Mouse (Mus musculus) liver, embryonic 14.5 days (tissue): Measurements from ENCODE around the gene Misp.

Experiments used
- CTCF ChIP-seq: IDR thresholded peaks from 2 replicates; pipeline ENCODE4 v1.5.1; 2016; ENCODE audit warnings: antibody characterized with exemption, low read depth, control low read depth
- EP300 ChIP-seq: IDR thresholded peaks from 2 replicates; pipeline ENCODE4 v1.6.1; 2016; ENCODE audit warnings: antibody characterized with exemption, low read depth

- TF ChIP-seq CTCF: no peak
- TF ChIP-seq EP300: no peak
Measured at GRCm38 (mm10) chr10:79793738-79794490, 26.9 kb upstream of the Misp start.
